Mouse (Mus musculus) lung, embryonic 14.5 days (tissue): ENCODE measurements around the gene Il10. TPM values are rescaled to one million over a fixed set of nuclear protein-coding genes. Genes with fewer than 3 reads are reported as not detected.

Source experiments
- ATAC-seq: fragments of 200-750 bp; cut with Nextera tagmentation; 2 replicates; pipeline ENCODE4 v1.8.0; 2017; ENCODE audit warnings: mild to moderate bottlenecking, moderate TSS enrichment, moderate library complexity; ENCODE audit not compliant: insufficient read depth
- DNase-seq: peaks from one replicate; pipeline ENCODE4 v3.0.0-alpha.2; 2015
- H3K27ac ChIP-seq: fragments of 300-500 bp; sonication (generic); 2 replicates; pipeline ENCODE4 v1.5.1; 2014; ENCODE audit warnings: low read depth, mild to moderate bottlenecking, moderate library complexity
- H3K27me3 ChIP-seq: fragments of 300-500 bp; sonication (generic); 2 replicates; pipeline ENCODE4 v1.6.1; 2014; ENCODE audit warnings: low read length, control low read depth; ENCODE audit not compliant: insufficient read depth
- H3K36me3 ChIP-seq: fragments of 300-500 bp; sonication (generic); 2 replicates; pipeline ENCODE4 v1.6.1; 2014; ENCODE audit warnings: control low read depth; ENCODE audit not compliant: insufficient read depth
- H3K4me1 ChIP-seq: fragments of 300-500 bp; sonication (generic); 2 replicates; pipeline ENCODE4 v1.6.1; 2014; ENCODE audit warnings: antibody characterized with exemption, control low read depth; ENCODE audit not compliant: insufficient read depth
- H3K4me2 ChIP-seq: fragments of 300-500 bp; sonication (generic); 2 replicates; pipeline ENCODE4 v1.6.1; 2014; ENCODE audit warnings: mild to moderate bottlenecking
- H3K4me3 ChIP-seq: fragments of 300-500 bp; sonication (generic); 2 replicates; pipeline ENCODE4 v1.5.1; 2014; ENCODE audit warnings: low read depth, low read length
- H3K9ac ChIP-seq: fragments of 300-500 bp; sonication (generic); 2 replicates; pipeline ENCODE4 v1.6.1; 2014
- H3K9me3 ChIP-seq: fragments of 300-500 bp; sonication (generic); 2 replicates; pipeline ENCODE4 v1.6.1; 2016; ENCODE audit warnings: low read depth, low read length, control low read depth
- CTCF ChIP-seq: IDR thresholded peaks from 2 replicates; pipeline ENCODE4 v1.5.1; 2016; ENCODE audit warnings: antibody characterized with exemption, low read depth
- WGBS: fragments of 180-500 bp; shearing (Covaris S2); extraction: QIAGEN DNeasy Blood & Tissue Kit; methylation state at CpG from one replicate; pipeline ENCODE4 v1.1.7; 2014; 5-methylcytosine and 5-hydroxymethylcytosine counted together
- polyA plus RNA-seq: library from polyadenylated mRNA; unstranded; fragments of >200 nt; fragmentation: Nextera tagmentation; extraction: Ambion mirVana; gene quantifications from 2 replicates; pipeline ENCODE4 v1.2.1, GENCODE M21; 2014

Il10 gene
- polyA plus RNA-seq, 1 experiment from 2014 or later: not detected

DNA sequence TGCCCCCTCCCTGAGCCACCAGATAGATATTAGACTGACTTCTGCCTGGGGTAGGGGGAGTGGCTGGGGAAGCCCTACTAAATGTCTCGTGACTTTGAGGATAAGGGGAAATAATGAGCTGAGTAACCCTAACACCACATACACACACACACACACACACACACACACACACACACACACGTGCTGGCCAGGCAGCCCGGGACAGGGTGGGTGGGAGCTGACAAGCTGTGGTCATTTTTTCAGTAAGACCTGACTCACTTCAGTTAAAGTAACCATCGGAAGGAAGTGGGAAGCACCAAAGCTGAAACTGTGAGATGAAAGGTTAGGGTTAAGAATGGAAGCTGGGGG lies 6.2 kb downstream of the Il10 start:
- 28% methylated on average over 4 of the region's 4 CpGs for WGBS
- Histone ChIP-seq H3K4me1 (no peaks in the 10 kb centered on the region; the same call in 1 of the 2 replicates), H3K4me2 (no peak overlapping the region), H3K9me3 (no peaks in the 10 kb centered on the region), H3K4me3 (no peak overlapping the region), H3K9ac (no peak overlapping the region), H3K36me3 (no peaks in the 10 kb centered on the region), H3K27ac (no peak overlapping the region), H3K27me3 (no peaks in the 10 kb centered on the region)
- TF ChIP-seq CTCF: no peak
- DNase-seq: no peak
- no peak for ATAC-seq

DNA sequence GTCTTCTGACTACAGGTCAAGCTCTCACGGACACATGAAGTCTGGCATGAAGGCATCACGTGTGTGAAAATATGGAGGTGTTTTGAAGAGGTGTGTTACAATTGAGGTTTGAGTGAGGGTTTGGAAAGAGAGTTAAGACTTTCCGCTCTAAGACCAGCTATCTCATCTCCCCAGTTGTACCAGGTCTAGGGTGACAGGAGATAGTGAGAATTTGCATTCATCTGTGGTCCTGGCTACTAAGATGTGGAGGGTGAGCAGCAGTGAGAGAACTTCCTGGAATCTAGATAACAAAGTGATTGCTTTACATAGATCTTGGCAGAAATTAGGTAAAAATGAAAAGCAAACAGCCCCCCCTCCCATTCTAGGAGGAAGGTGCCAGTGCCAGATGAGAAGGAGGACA lies 9.6 kb downstream of the Il10 start:
- no peak for ATAC-seq
- no peaks in the 10 kb centered on the region for H3K27me3 ChIP-seq
- H3K9me3 ChIP-seq: no peaks in the 10 kb centered on the region
- H3K36me3 ChIP-seq: no peaks in the 10 kb centered on the region
- no peak overlapping the region for H3K4me3 ChIP-seq
- no peak overlapping the region for H3K27ac ChIP-seq
- DNase-seq: no peak
- no peak overlapping the region for H3K4me2 ChIP-seq
- TF ChIP-seq CTCF: no peak
- no peaks in the 10 kb centered on the region; the same call in 1 of the 2 replicates for H3K4me1 ChIP-seq
- H3K9ac ChIP-seq: no peak overlapping the region
- 75% methylated on average over 3 of the region's 3 CpGs for WGBS

- Histone ChIP-seq H3K9me3 (no peaks in the 10 kb centered on the region), H3K9ac (no peak overlapping the region), H3K27ac (no peak overlapping the region), H3K27me3 (no peaks in the 10 kb centered on the region), H3K4me1 (no peaks in the 10 kb centered on the region; the same call in 1 of the 2 replicates), H3K4me2 (no peak overlapping the region), H3K4me3 (no peak overlapping the region), H3K36me3 (no peaks in the 10 kb centered on the region)
- 22% methylated on average over 7 of the region's 7 CpGs for WGBS
- no peak for DNase-seq
- ATAC-seq: no peak; the same call in 1 of the 2 replicates
- no peak for TF ChIP-seq CTCF
Measured at GRCm38 (mm10) chr1:131030261-131030660, 10.6 kb downstream of the Il10 start.

DNA sequence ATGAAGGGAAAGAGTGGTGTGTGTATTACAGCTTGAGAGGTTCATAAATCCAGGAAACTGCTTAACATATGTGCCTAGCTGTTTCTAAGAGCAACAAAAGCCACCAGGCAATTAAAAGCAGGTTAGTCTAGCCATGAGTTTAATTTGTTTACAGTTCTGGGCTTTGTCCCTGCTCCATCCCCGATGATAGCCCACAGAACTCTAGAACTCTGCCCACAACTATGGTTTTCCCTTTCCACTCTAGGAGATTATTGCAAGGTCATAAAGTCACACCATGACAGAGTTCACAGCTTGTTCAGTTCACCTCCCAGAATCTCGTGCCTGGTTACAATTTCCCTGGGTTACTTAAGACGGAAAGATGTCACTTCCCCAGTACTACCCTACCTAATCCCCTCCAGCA lies 11.6 kb downstream of the Il10 start:
- no peak for ATAC-seq
- 39% methylated on average over 3 of the region's 3 CpGs for WGBS

GRCm38 (mm10) chr1:131038001-131038400 lies 18.4 kb downstream of the Il10 start:
- Histone ChIP-seq H3K27me3 (no peaks in the 10 kb centered on the region), H3K27ac (no peak overlapping the region), H3K4me2 (no peak overlapping the region), H3K4me3 (no peak overlapping the region), H3K9ac (no peak overlapping the region), H3K36me3 (no peaks in the 10 kb centered on the region), H3K9me3 (no peaks in the 10 kb centered on the region), H3K4me1 (no peaks in the 10 kb centered on the region)
- ATAC-seq (no peak), DNase-seq (no peak)
- no peak for TF ChIP-seq CTCF
- WGBS: 88% methylated on average over 5 of the region's 5 CpGs

More for the DNA sequence above, 11.6 kb downstream of the Il10 start:
- Histone ChIP-seq H3K9ac (no peak overlapping the region), H3K4me1 (no peaks in the 10 kb centered on the region), H3K4me2 (no peak overlapping the region), H3K27me3 (no peaks in the 10 kb centered on the region), H3K9me3 (no peaks in the 10 kb centered on the region), H3K27ac (no peak overlapping the region), H3K4me3 (no peak overlapping the region), H3K36me3 (no peaks in the 10 kb centered on the region)
- TF ChIP-seq CTCF: no peak
- DNase-seq: no peak

DNA sequence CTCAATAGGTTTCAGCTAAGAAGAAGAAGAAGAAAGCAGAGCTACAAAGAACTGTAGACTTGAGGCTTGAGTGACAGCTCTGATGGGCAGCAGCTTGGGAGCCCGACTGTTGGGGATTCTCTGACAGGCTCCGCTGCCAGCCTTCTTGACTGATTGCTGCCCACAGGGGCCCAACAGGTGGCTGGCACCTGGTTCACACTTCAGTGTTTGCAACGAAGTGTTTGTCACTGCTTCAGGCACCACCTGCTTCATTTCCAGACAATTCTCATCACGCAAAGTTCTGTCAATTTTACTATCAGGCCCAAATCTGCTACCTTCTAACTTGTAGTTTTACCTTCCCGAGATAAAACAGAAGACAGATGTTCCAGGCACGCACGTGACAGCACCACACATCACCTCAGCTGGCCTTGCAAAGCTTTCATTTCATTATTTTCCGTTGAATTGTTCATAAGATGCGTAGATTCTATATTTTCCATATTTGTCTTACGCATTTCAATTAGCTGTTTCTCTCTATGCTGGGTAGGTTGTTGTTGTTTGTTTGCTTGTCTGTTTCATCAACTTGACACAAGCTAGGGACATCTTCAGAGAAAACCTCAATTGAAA lies 18.9 kb downstream of the Il10 start:
- ATAC-seq: no peak
- Histone ChIP-seq H3K4me1 (no peaks in the 10 kb centered on the region), H3K27me3 (no peaks in the 10 kb centered on the region), H3K4me3 (no peak overlapping the region), H3K27ac (no peak overlapping the region), H3K9ac (no peak overlapping the region), H3K4me2 (no peak overlapping the region), H3K36me3 (no peaks in the 10 kb centered on the region), H3K9me3 (no peaks in the 10 kb centered on the region)
- WGBS: 69% methylated on average over 10 of the region's 10 CpGs
- no peak for DNase-seq
- no peak for TF ChIP-seq CTCF

- Histone ChIP-seq H3K4me1 (no peaks in the 10 kb centered on the region), H3K27ac (no peak overlapping the region), H3K9ac (no peak overlapping the region), H3K4me2 (no peak overlapping the region), H3K27me3 (no peaks in the 10 kb centered on the region), H3K4me3 (no peak overlapping the region), H3K36me3 (no peaks in the 10 kb centered on the region), H3K9me3 (no peaks in the 10 kb centered on the region)
- DNase-seq (no peak), ATAC-seq (no peak)
- 88% methylated on average over 5 of the region's 5 CpGs for WGBS
- no peak for TF ChIP-seq CTCF
Measured at GRCm38 (mm10) chr1:131039479-131039878, 19.8 kb downstream of the Il10 start.

GRCm38 (mm10) chr1:131042263-131042662 lies 22.6 kb downstream of the Il10 start:
- Histone ChIP-seq H3K27me3 (no peaks in the 10 kb centered on the region), H3K9ac (no peak overlapping the region), H3K4me2 (no peak overlapping the region), H3K36me3 (no peaks in the 10 kb centered on the region), H3K27ac (no peak overlapping the region), H3K4me1 (no peaks in the 10 kb centered on the region), H3K4me3 (no peak overlapping the region), H3K9me3 (no peaks in the 10 kb centered on the region)
- 62% methylated on average over 2 of the region's 2 CpGs for WGBS
- ATAC-seq (no peak), DNase-seq (no peak)
- no peak for TF ChIP-seq CTCF
